In genomic region chr15:87597149-87597548, GRCm38 (mm10) we compare ENCODE assay signal across 10 mouse cellular contexts. TPM values are rescaled to one million over a fixed set of nuclear protein-coding genes. Genes with fewer than 3 reads are reported as not detected.
A peak's percentile ranks its signal among the peaks of the same experiment; 100 is the strongest.
DNase-seq lines count a peak whose midpoint lies in the region; ATAC-seq and TF ChIP-seq lines count a peak whose summit lies in the region.
"Had no signal": no experiment of that assay in that cellular context is flagged by ENCODE, and none has a peak within 500 bp of the region (broad histone marks: within the 10 kb centered on the region; RNA-seq: fewer than 3 reads in every experiment).

No protein-coding gene starts in this region.

- no peak for TF ChIP-seq CTCF in Patski (IDR thresholded peaks at IDR 0.05)

- intact Hi-C loops in left cerebral cortex, postnatal 25 days (cut with DNase I): no loop called here

- DNase-seq in heart, postnatal 4 days: peak; percentile 6
- DNase-seq in heart, adult 9 months (ENCODE audit: low spot score in 2 of 2): no peak
- peak; percentile 95 for DNase-seq in Patski (ENCODE audit: low read depth, low spot score)
- peak; percentile 55 to 83 for DNase-seq in frontal cortex, adult 2 months (ENCODE audit: extremely low spot score in 1 of 2, low spot score in 1 of 2)
- peak; percentile 55 to 71 for DNase-seq in left cerebral cortex, postnatal 25 days (ENCODE audit: low spot score in 2 of 2)
- DNase-seq in gastrocnemius, postnatal 4 days (ENCODE audit: low spot score in 2 of 2): no peak

- peak; percentile 92 for ATAC-seq in Patski
- no peak for ATAC-seq in CD4-positive, CD25-positive, alpha-beta regulatory T cell, adult 4 months
- no peak for ATAC-seq in megakaryocyte-erythroid progenitor cell, adult 5-6 weeks (replicated peaks; ENCODE audit: low FRiP score, low TSS enrichment, poor library complexity, severe bottlenecking)
- ATAC-seq: intestine, embryonic 16.5 days had no signal

- H3K27me3 ChIP-seq in Patski: no peaks in the 10 kb centered on the region
- H3K27me3 ChIP-seq: embryonic facial prominence, embryonic 12.5 days had no signal

- POLR2A ChIA-PET in Patski (lab: Charles Lee): interaction anchor here (0.6 kb wide), 1 partner anchor 11 kb away, joined by 3 read pairs; no protein-coding TSS in a partner anchor

- in situ Hi-C loops in Patski (cut with MboI; ENCODE audit: low pct_unique_long_range_greater_than_20kb): no loop called here

- CTCF ChIA-PET in Patski (lab: Charles Lee): no interaction called here

RNA-seq across cellular contexts. Expression of gene Fam19a5, which starts 53.0 kb away (rescaled TPM):
- 1 to 10 TPM; 1.2 to 1.5 TPM for total RNA-seq in heart, postnatal 4 days (2021)
- 42.3 TPM for polyA plus RNA-seq in Patski (2021)
- polyA plus RNA-seq in frontal cortex, adult 2 months (2012; rRNA removed): 98.1 and 110 TPM in 2 replicates
- total RNA-seq in left cerebral cortex, postnatal 25 days (2021): 100 to 1,000 TPM; 121 to 123 TPM
- 1 to 10 TPM; 3.5 to 3.8 TPM for total RNA-seq in gastrocnemius, postnatal 4 days (2021)
- not detected for polyA plus RNA-seq in CD4-positive, CD25-positive, alpha-beta regulatory T cell, adult 4 months (2017; shearing (Covaris generic))
- not detected in 2 replicates for total RNA-seq in megakaryocyte-erythroid progenitor cell, adult 5-6 weeks (2014; fragmentation: Nextera tagmentation)
- total RNA-seq in megakaryocyte-erythroid progenitor cell, adult 5-6 weeks (2017): not detected in 2 replicates

Comparison
In these comparisons a context has a peak if more than half of its experiments do, and no peak if none do; other contexts are left out.
1. DNase-seq: peak in heart, postnatal 4 days (single experiment), Patski (single experiment), frontal cortex, adult 2 months (2 of 2) and left cerebral cortex, postnatal 25 days (2 of 2); none in heart, adult 9 months (0 of 2) and gastrocnemius, postnatal 4 days (0 of 2).
2. RNA of gene Fam19a5, which starts 53.0 kb away (total RNA-seq): 121 to 123 TPM in left cerebral cortex, postnatal 25 days; 3.5 to 3.8 TPM in gastrocnemius, postnatal 4 days, 1.2 to 1.5 TPM in heart, postnatal 4 days and not detected in megakaryocyte-erythroid progenitor cell, adult 5-6 weeks; every median in the first group is over 10 times any median in the second.